Comparison of ENCODE assay signal across 48 mouse cellular contexts in genomic region chr11:46365744-46366143, GRCm38 (mm10). TPM values are rescaled to one million over a fixed set of nuclear protein-coding genes. Genes with fewer than 3 reads are reported as not detected.
"Had no signal": no experiment of that assay in that cellular context is flagged by ENCODE, and none has a peak within 500 bp of the region (broad histone marks: within the 10 kb centered on the region; RNA-seq: fewer than 3 reads in every experiment).

No protein-coding gene starts in this region.

- ATAC-seq: hindbrain, embryonic 16.5 days; hindbrain, postnatal 0 days; inflammation-experienced regulatory T-cells, adult 6 months; intestine, embryonic 15.5 days; intestine, embryonic 16.5 days; intestine, postnatal 0 days had no signal

- H3K27ac ChIP-seq: heart, embryonic 13.5 days; heart, embryonic 15.5 days; hindbrain, embryonic 10.5 days; hindbrain, embryonic 12.5 days; hindbrain, embryonic 13.5 days; hindbrain, embryonic 14.5 days; hindbrain, embryonic 15.5 days; hindbrain, postnatal 0 days; intestine, embryonic 15.5 days; kidney, embryonic 15.5 days; kidney, postnatal 0 days; layer of hippocampus, adult 2 months; left cerebral cortex, adult 2 months had no signal

- H3K36me3 ChIP-seq: heart, embryonic 12.5 days; heart, embryonic 13.5 days; heart, embryonic 15.5 days; hindbrain, embryonic 10.5 days; hindbrain, embryonic 12.5 days; hindbrain, embryonic 13.5 days; hindbrain, embryonic 15.5 days; intestine, embryonic 15.5 days; kidney, embryonic 15.5 days had no signal

- DNase-seq: heart, postnatal 10 days; heart, postnatal 14 days; heart, postnatal 36 days; heart, postnatal 4 days; kidney, adult 11 months; kidney, adult 18-20 months; kidney, adult 2 months; kidney, adult 8-10 months; kidney, adult 9 months; kidney, postnatal 10 days; kidney, postnatal 14 days; kidney, postnatal 25 days; kidney, postnatal 36 days; kidney, postnatal 4 days; layer of hippocampus, adult 9-11 months; layer of hippocampus, postnatal 36 days had no signal

- H3K9me3 ChIP-seq: heart, embryonic 12.5 days; heart, embryonic 13.5 days; heart, embryonic 15.5 days; hindbrain, embryonic 10.5 days; hindbrain, embryonic 12.5 days; hindbrain, embryonic 13.5 days; hindbrain, embryonic 15.5 days; intestine, embryonic 15.5 days; kidney, embryonic 15.5 days had no signal

- H3K4me3 ChIP-seq: heart, embryonic 12.5 days; heart, embryonic 13.5 days; heart, embryonic 15.5 days; hindbrain, embryonic 10.5 days; hindbrain, embryonic 12.5 days; hindbrain, embryonic 13.5 days; hindbrain, embryonic 15.5 days; intestine, embryonic 15.5 days; kidney, embryonic 15.5 days; layer of hippocampus, adult 2 months; left cerebral cortex, adult 2 months had no signal

- H3K4me2 ChIP-seq: heart, embryonic 11.5 days; heart, embryonic 12.5 days; heart, embryonic 13.5 days; heart, embryonic 15.5 days; hindbrain, embryonic 12.5 days; hindbrain, embryonic 13.5 days; hindbrain, embryonic 14.5 days; hindbrain, embryonic 15.5 days; intestine, embryonic 15.5 days; kidney, embryonic 15.5 days had no signal

- H3K4me1 ChIP-seq: heart, embryonic 12.5 days; heart, embryonic 13.5 days; heart, embryonic 15.5 days; hindbrain, embryonic 10.5 days; hindbrain, embryonic 12.5 days; hindbrain, embryonic 13.5 days; hindbrain, embryonic 15.5 days; intestine, embryonic 15.5 days; kidney, embryonic 15.5 days had no signal

- H3K27me3 ChIP-seq: heart, embryonic 12.5 days; heart, embryonic 13.5 days; heart, embryonic 15.5 days; hindbrain, embryonic 12.5 days; hindbrain, embryonic 13.5 days; hindbrain, embryonic 15.5 days; intestine, embryonic 15.5 days; kidney, embryonic 15.5 days had no signal

- H3K9ac ChIP-seq: heart, embryonic 12.5 days; heart, embryonic 13.5 days; heart, embryonic 15.5 days; hindbrain, embryonic 12.5 days; hindbrain, embryonic 13.5 days; hindbrain, embryonic 14.5 days; hindbrain, embryonic 15.5 days; intestine, embryonic 15.5 days; kidney, embryonic 15.5 days had no signal

RNA-seq across cellular contexts. Expression of gene Itk, which starts 23.6 kb away (rescaled TPM):
- total RNA-seq: hindbrain, postnatal 0 days had no signal
- polyA plus RNA-seq: heart, embryonic 11.5 days; heart, embryonic 12.5 days; heart, embryonic 13.5 days; heart, embryonic 14.5 days; heart, postnatal 0 days; hindbrain, embryonic 10.5 days; hindbrain, embryonic 11.5 days; hindbrain, embryonic 12.5 days; hindbrain, embryonic 13.5 days; hindbrain, embryonic 15.5 days; hindbrain, embryonic 16.5 days had no signal

RNA-seq across cellular contexts. Expression of gene Fam71b, which starts 30.6 kb away (rescaled TPM):
- total RNA-seq: heart, postnatal 10 days; heart, postnatal 14 days; heart, postnatal 36 days; heart, postnatal 4 days; hematopoietic stem cell, adult 5-6 weeks; hindbrain, postnatal 0 days; layer of hippocampus, adult 18-20 months; layer of hippocampus, adult 2 months; layer of hippocampus, adult 8-10 months; layer of hippocampus, postnatal 10 days; layer of hippocampus, postnatal 14 days; layer of hippocampus, postnatal 25 days; layer of hippocampus, postnatal 36 days; left cerebral cortex, adult 18-20 months; left cerebral cortex, adult 2 months had no signal
- polyA plus RNA-seq: heart, embryonic 12.5 days; heart, embryonic 13.5 days; heart, embryonic 14.5 days; heart, embryonic 15.5 days; heart, postnatal 0 days; hindbrain, embryonic 10.5 days; hindbrain, embryonic 11.5 days; hindbrain, embryonic 12.5 days; hindbrain, embryonic 13.5 days; hindbrain, embryonic 14.5 days; hindbrain, embryonic 15.5 days; hindbrain, embryonic 16.5 days; hindbrain, postnatal 0 days; intestine, embryonic 14.5 days; intestine, embryonic 15.5 days; intestine, embryonic 16.5 days; intestine, postnatal 0 days; kidney, embryonic 14.5 days; kidney, embryonic 15.5 days; kidney, embryonic 16.5 days; kidney, postnatal 0 days had no signal
